Mouse (Mus musculus): ENCODE data around the gene Myo1d.
A peak's percentile ranks its signal among the peaks of the same experiment; 100 is the strongest.

DNA sequence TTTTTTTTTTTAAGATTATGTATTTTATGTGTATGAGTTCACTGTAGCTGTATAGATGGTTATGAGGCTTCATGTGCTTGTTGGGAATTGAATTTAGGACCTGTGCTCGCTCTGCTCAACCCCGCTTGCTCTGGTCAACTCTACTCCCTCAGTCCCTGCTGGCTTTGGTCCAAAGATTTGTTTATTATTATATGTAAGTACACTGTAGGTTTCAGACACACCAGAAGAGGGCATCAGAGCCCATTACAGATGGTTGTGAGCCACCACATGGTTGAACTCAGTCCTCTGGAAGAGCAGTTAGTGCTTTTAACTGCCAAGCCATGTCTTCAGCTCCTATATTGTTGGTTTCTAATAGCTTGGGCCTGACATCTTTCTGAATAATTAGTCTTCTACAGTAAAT is 330.0 kb downstream of the Myo1d start:
- TF ChIP-seq CTCF (IDR thresholded peaks at IDR 0.05) (0 out of 2 replicates have a peak, but pooled peaks have one; percentile 20), EP300 (IDR thresholded peaks at IDR 0.05) (no peak)
